Mouse (Mus musculus) adrenal gland, postnatal 14 days (tissue): Measurements from ENCODE around the gene Map4. TPM values are rescaled to one million over a fixed set of nuclear protein-coding genes. Genes with fewer than 3 reads are reported as not detected.
A peak's percentile ranks its signal among the peaks of the same experiment; 100 is the strongest.

ENCODE experiments used
- DNase-seq: peaks from one replicate; pipeline ENCODE4 v3.0.0; 2021; ENCODE audit warnings: mixed read lengths
- long read RNA-seq, 2 experiments: library from polyadenylated mRNA; stranded (forward); transcript quantifications; one replicate each; pipeline ENCODE4 v2.0.0; 2021
- total RNA-seq: library from RNA; stranded (reverse); gene quantifications from 2 replicates; pipeline ENCODE4 v1.2.3, GENCODE M21; 2021

Gene Map4
- total RNA-seq: 85.4 and 94.2 TPM in 2 replicates
- long read RNA-seq, experiment 1, partial matches to known transcripts: 13 of 38 reads
- long read RNA-seq, experiment 1, other reads (novel, unspliced or antisense): 24 of 38 reads
- long read RNA-seq, experiment 2, full-length matches to known transcripts: 2 of 38 reads
- long read RNA-seq, experiment 2, partial matches to known transcripts: 5 of 38 reads
- long read RNA-seq, experiment 2, other reads (novel, unspliced or antisense): 31 of 38 reads

DNA sequence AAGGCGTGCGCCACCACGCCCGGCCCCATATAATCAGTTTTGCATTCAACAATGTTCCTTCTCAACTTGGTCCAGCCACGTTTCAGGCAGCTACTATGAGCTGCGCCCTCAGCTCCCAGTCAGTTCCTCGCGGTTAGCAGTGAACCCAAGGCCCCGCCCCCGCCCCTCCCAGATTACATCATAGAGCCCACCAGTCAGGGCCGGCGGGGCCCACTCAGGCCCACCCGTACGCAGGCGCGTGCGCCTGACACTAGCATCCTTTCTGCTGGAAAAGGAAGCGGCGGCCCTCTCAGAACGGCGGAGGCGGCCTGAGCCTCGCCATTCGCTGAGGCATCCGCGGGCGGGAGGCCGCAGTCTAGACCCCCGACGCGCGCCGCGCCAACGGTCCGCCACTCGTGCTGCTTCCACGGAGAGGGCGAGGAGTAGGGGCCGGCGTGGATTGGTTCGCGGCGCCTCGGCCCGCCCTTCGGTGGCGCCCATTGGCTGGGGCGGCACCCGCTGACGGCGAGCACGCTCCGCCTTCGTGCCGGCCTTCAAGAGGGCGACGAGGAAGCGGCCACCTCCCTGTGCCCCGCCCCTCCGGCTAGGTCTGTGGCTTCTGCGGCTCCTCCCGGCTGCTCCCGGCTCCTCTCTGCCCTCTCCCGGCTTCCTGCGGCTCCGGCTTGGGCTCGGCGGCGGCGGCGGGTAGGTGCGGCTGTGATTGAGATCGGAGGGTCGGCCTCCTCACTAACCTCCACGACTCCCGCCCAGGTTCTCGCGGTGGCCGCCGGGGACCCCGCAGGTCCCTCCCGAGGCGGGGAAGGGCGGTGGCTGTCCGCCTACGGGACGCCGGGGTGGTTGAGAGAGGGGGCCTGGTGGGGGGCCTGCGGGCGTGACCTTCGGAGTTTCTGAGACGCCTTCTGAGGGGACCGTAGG, at the start of gene Map4:
Gene Map4 (plus strand): TSS at position 204 of the 915 bp plus-strand sequence.
- peak; percentile 99 for DNase-seq

DNA sequence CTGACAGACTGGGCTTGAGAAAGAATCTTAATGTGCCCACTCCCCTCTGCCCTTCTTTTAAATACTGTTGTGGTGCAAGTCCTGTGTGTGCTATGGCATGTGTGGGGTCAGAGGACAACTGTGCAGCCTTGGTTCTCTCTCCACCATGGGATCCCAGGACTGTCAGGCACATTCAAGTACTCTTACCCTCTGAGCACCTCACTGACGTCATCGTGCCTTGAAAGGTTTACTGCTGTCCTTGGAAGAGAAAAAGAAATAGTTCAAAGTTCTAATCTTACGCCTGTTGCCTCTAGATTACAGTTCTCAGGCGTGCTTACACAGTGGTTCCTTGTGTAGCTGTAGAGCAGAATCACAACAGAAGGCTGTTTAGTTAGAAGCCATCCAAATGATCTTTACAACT, 45.0 kb upstream of the Map4 start:
- peak; percentile 37 for DNase-seq

DNA sequence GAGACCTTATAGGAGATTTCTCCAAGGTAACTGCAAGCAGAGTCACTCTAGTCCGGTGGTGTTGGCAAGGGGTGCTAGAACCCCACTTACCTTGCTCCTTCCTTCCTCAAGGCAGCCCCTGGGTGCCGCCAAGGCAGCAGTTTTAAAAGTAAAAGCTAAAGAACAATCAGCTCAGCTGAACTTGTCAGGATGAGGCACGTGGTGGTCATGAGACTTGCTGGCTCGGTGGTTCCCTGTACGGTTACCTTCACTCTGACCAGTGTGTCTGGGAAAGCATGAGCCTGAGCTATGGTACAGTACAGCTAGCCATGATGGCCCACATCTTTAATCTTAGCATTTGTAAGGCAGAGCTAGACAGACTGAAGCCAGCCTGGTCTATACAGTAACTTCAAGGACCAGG, 43.9 kb upstream of the Map4 start:
- no peak for DNase-seq

DNA sequence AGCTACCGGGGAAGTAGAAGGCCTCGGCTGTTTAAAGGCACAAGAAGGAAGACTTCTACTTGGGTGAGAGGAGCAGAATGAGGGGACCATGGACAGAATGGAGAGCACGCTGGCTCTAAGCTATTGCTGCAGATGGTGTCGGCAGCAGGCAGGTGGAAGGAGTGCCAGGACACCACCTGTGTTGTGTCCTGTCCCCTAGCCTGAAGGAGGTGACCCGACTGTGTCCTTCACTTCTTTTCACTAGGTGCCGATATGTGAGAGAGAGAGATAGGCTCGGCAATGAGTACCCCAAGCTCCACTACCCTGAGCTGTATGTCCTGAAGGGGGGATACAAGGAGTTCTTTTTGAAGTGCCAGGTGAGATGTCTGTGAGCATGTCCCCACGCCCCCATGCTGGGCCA, 39.8 kb upstream of the Map4 start:
- no peak for DNase-seq

DNA sequence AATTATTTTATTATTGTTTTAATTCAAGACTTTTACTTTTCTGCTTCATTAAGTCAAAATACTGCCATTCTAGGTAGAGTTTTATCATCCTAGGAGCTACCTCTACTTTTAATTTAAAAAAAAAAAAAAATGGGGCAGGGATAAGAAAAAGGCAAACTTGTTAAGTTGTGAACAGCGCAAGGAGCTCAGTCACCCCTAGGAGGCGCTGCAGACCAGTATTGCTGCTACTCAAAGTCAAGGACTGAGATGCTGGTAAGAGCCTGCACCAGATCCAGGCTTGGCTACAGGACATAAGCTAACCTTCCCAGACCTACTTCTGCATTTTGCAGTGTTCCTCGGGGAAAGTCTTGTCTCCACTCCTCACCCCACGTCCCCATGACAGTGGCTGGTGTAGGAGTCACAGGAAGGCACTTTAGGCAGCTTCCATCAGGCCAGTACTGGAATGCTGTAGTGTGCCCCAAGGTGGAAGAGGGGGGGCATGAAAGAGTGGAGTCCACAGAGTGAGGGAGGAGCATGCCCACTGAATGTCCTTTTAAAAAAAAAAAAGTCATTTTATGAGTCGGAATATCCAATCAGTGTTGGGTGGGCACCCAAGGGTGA, 38.5 kb upstream of the Map4 start:
- DNase-seq: peak; percentile 91

DNA sequence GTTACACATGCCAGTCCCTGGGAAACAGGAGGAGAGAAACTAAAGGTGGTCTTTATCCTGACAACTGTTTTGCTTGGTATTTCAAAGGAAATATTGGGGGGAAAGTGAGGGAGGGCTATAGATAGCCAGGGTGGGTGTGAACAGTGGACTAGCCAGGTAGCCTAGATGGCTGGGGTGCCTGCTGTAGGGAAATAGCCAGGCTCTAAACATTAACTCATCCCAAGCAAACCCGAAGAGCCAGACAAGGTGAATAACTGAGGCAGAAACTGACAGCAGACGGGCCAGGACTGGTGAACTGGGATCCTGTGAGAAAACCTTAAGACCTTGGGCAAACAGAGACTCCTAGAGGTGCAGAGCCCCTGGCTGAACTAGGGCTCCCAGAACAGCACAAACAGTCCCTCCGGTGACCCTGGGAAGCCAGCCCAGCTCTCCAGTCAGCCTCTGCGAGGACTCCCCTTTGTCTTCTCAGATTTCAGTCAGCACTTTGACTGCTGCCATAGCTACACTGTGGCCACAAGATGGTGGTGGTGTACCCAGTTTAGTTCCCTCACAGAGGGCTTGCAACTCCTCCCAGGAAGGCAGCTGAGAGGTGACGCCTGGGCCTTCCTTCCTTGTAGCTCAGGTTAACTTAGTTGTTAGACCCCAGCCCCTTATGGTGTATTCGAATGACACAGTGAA, 36.7 kb upstream of the Map4 start:
- DNase-seq: peak; percentile 90

DNA sequence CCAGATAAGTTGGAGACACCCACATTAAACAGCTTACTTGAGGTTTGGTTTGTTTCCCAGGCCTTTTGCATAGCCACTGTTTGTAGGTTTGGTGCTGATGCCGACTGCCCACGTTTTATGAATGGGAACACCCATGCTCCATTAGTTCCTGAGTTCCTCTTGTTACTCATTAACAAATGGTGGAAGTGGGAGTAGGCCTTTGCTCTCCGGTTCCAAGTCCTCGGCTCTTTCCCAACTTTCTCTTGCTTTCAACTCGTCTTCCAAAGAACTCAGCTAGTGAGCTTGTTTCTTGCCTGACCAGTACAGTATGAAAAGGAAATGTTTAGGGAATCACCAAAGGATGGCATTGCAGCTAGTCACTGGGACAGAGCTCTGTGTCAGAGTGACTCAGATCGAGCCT, 35.7 kb upstream of the Map4 start:
- no peak for DNase-seq

DNA sequence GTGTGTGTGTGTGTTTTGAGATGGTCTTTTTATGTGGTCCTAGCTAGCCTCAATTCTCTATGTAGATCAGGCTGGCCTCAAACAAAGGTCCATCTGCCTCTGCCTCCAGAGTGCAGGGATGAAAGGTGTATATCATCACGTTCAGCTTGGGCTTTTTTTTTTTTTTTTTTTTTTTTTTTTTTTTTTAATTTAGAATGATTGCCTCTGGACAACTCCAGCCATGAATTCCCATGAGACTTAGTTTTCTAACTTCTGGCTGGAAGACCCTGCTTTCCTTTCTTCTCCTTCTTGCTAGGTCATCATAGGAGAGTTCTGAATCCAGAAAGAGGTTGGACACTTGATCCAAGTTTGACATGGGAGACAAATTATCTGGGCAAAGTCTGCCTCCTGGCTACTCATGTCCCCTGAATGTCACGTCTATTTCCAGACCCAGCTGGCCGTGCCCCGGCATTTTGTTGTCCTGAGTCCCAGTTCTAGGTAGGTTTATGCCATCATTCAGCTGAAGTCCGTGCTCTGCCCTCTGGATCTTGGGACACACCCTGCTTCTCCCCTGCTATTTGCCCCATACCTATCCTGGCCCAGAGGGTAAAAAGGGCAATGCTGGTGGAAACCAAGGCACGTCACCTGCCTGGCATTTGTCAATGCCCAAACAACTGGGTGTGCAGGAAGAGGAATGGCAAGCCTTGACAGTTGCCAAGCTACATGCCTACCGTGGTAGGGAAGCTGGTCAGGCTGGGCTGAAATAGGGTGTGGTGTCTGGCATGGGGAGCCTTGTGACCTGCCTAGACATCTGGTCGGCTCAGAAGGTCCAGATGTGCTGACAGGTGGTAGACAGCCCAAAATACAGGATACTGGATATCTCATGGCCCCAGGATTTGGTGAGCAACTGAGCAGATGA, 34.8 kb upstream of the Map4 start:
- no peak for DNase-seq

DNA sequence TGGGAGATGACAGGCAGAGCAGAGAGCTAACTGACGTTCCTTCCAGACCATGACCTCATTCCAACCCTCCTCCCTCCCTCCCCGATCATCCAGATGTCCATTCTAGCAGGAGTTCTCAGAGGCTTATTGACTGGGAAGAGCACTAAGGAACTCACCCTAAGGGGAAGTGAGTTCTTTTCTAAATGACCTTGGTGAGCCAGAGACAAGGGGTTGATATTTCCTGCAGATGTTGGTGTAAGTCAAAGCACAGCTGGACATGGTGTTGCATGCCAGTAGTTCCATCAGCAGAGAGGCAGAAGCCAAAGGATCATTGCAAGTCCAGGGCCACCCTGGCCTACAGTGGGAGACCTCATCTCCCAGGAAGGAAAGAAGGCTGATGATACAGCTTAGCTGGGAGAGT, 33.2 kb upstream of the Map4 start:
- no peak for DNase-seq

DNA sequence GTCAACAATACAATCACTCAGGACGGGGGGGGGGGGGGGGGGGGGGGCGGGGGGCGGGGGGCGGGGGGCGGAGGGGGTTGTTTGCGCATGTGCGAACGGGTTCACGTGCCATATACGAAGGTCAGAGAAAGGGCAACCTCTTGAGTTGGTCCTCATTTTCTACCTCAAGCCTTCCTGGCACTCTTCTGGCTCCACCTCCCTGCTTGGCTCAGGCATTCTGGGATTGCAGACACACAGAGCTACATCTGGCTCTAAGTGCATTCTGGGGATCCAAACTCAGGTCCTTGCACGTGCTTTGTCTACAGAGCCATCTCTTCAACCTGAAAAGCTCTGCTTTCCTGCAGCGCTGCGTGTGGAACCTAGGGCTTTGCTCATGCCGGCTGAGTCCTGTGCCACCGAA, 31.9 kb upstream of the Map4 start:
- DNase-seq: no peak

DNA sequence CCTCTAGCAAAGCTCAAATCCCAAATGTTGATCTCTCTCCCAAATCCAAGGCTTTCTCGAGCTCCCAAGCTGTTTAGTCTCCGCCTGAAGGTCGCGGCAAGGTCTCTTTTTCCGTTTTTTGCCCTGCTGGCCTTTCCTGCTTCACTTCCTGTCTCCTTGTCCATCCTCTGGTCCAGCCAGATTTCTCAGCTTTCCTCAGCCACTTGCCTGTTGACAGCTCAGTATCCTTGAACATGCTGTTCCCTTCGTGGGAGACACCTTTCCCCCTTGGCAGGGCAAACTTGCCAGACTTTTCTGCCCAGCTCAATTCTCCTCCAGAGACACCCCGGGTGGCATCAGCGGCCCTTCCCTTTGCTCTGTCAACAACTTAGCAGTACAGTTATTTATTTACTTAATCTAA, 31.5 kb upstream of the Map4 start:
- peak; percentile 46 for DNase-seq

DNA sequence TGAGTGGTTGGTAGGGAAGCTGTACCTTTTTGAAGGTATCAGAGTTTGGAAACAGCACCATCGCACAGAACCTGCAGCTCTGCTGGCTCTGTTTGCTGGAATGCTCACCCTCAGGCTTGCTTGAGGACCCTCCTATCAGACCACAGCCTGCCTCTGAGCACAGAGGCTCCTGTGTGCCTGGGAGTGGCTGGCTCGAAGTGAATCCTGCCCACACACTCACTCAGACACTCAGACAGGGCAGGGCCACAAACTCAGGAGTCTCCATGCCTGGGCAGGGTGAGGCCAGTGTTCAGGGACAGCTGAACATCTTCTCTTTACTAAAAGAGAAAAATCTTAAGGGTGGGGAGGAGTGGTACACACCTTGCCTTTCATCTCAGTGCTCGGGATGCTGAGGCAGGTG, 30.7 kb upstream of the Map4 start:
- no peak for DNase-seq

DNA sequence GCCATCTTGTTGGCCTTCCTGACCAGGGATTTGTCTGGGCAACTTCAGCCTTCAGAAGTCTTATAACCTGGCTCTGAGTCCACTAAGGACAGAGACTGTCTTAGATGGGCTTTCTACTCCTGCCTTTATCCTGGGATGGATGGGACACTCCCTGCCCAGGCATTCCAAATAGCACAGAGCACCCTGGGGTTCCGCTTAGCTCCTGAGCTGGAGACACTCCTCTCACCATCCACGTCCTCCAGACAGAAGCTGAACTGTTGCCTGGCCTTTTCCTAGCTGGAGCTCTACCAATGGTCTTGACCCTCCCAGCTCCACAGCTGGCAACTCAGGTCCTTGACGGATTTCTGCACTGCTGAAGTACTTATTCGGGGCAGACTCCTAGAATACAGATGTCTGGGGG, 29.0 kb upstream of the Map4 start:
- DNase-seq: no peak

DNA sequence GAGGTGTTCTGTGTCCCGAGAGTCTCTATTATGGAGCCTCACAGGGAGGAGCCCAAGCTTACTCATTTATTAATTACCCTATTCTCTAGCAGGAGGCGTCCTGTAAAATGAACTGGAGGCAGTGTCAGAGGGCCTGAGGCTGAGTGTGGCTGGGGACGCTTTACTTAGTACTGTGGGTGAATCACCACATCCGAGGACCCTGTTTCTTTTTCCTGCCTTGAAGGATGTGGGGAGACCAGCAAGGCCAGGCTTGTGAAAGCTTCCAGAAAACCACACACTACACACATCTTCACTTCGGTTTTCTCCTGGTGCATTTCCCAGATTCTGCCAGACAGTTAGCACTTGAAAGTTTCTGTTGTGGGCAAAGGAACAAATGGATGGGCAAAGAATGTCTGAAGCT, 28.5 kb upstream of the Map4 start:
- no peak for DNase-seq

DNA sequence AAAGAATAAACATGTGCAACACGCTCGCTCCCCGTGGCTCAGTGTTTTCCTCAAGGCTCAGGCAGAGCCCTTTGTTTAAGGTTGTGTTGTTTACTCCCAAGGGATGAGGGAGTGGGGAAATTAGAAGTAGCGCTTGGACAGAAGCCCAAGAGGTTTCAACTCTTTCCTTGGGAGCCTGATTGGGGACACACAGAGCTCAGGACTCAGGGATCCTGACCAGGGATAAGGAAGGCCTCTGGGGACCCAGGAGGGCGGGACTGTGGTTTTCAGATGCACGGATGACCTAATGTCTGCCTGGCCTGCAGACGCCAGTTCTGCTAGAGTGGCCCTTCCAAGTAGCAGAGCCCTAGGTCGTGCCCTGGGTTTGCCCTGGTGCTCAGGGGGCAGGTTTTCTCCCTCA, 24.0 kb upstream of the Map4 start:
- DNase-seq: peak; percentile 80

DNA sequence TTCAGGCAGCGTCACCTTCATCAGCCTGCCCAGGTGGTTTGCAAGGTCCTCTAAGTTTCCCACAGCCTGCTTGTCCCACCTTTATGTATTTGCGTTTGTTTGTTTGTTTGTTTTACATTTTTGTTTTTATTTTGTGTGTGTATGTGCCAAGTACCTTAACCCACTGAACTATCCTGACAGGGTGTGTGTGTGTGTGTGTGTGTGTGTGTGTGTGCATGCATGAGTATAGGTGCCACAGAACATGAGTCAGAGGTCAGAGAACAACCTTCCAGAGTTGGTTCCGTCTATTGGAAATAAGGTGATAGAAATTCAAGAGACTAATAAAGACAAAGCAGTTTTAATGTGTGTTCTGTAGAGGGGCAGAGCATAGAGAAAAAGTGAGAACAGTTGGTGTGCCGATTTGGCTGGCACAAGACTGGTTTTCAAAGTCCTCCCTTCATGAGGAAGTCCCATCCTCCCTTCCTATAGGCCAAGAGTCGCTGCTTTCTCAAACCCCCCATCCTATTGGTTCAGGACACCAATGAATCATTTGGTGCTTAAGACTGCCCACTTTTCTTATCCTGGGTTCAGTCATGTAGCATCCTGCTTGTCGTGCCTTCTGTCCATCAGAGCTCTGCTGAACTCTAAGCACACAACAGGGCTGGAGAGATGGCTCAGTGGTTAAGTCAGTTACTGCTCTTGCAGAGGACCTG, 23.3 kb upstream of the Map4 start:
- DNase-seq: no peak

DNA sequence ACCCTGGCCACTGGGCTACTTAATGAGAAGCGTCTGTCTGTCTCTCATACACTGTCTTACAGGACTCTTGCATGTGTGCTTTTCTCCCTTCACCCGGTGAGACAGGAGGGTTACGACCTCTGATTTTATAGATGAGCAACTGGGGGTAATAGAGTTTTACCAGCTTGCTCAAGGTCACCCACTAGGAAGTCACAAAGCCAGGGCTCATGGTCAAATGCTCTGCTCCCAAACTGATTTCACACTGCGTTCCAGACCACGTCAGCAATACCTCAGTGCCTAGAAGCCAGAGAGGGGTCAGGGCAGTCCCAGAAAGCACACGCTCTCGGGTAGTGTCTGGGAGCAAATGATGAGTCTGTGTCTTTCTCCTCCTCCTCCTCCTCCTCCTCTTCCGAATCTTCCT, 22.2 kb upstream of the Map4 start:
- DNase-seq: peak; percentile 22

DNA sequence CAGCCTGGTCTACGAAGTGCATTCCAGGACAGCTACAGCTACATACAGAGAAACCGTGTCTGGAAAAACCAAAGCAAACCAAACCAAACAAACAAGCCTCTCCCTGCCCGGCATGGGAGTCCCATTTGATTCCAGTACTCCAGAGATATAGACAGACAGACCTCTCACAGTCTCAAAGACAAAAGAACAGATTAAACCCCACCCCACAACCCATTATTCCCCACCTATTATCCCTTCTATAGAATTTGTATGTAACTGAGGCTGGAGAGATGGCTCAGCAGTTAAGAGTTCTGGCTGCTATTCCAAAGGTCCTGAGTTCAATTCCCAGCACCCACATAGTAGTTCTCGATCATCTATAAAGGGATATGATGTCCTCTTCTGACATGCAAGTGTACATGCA, 21.3 kb upstream of the Map4 start:
- no peak for DNase-seq

DNA sequence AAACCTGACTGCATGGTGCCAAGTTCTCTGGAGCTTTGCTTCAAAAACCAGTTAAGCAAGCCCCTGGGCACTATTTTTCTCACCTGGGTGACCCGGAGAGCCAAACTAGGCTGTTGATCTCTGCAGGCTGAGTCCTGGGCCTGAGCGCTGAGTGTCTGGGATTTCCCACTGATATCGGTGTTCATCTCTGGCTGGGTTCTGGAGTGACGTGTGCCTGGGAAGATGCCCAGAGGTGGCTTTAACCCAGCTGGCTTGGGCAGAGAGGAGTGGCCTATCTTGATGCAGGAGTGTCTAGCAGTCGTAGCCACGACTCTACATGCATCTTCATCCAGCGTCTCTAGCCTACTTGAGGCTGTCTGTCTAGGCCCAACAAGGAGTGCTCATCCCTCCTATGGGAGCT, 19.5 kb upstream of the Map4 start:
- peak; percentile 67 for DNase-seq

DNA sequence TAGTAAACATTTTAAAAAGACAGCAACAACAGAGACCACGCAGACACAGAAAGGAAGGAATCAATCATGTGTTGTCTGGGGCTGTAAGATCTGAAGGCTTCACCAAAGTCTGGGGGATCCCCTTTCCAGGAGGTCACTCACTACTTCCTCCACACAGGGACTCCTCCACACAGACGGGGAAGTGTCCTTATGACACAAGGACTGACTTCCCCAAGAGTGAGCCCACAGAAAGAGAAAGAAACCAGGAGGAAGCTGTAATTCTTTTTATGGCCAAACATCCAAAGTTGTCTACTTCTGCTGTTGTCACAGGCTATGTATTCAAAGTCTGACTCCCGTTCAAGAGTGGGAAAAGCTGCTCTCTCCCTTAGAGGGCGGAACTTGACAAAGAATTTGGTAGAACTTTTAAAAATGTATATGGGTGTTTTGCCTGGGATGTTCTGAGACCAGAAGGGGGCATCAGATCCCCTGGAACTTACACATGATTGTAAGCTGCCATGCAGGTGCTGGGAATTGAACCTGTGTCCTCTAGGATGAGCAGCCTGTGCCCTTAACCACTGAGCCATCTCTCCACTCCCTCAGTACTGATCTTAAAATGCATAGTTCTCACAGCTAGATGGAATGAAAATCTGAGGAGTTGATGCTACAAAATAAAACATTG, 16.9 kb upstream of the Map4 start:
- DNase-seq: no peak

DNA sequence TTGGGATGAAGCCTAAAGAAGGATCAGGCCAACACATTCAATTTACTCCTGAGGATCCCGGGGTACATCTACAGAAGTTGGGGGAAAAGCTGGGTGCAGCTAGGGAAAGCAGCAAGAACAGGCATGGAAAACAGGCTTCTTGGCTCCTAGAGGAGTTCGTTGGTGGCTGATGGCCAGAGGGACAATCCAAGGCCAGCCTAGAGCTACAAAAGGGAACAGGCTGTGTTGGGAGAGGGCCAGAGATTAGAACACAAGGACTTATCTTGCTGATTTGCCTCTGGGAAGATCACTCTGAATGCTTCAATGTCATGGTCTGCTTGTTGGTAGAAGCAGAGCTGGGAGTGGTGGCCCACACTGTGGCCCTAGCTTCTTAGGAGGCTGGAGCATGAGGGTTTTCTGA, 13.3 kb upstream of the Map4 start:
- peak; percentile 79 for DNase-seq
